Mouse (Mus musculus): ENCODE measurements around the gene Castor2.
A peak's percentile ranks its signal among the peaks of the same experiment; 100 is the strongest.

Gene Castor2

DNA sequence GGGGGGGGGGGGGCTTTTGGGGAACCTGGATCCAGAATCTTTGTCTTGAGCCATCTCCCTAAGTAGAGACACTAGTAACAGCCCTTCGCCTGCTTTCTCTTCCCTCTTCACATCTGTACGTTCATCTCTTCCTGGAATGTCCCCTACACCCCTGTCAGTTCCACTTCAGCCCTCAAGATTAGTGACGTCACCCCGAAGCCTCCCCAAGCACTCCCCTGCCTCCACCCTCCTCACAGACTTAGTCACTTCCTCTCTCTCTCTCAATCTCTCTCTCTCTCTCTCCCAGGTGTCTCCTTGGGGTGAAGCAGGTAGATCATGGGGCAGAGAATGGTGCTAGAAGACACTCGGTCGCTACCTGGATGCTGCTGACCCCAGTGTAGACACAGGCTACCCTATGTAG is 3.2 kb downstream of the Castor2 start:
- no peak for DNase-seq (ENCODE audit: low spot score)

DNA sequence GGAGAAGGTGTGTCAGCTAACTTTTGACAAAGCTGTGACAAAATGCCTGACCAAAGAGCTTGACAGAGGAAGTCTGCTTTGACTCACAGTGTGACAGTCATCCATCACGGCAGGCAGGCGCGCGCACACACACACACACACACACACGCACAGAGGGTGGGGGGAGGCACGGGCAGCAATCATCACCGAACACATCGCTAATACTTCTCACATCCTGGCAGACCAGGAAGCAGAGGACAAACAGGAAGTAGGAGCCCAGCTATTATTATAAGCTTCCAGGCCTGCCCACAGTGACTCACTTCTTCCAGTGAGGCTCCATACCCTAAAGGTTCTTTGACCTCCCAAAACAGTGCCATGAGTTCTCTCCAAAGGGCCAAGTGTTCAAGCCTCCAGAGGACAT is 6.3 kb downstream of the Castor2 start:
- DNase-seq (ENCODE audit: low spot score) = no peak

DNA sequence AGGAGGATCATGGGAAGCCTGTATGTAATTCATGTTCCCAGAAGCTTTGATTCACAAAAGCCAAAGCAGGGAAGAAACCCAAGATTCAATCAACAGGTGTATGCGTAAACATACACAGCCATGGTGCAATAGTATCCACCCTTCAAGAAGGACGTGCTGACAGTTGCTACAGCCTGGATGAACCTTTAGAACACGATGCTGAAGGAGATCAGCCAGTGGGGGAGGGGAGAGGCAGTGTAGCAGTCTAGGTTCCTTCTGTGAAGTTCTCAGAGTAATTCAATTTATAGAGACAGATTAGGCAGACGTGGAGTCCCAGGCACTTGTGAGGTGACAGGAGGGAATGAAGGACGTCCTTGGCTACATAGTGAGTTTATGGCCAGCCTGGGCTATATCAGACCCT is 15.5 kb downstream of the Castor2 start:
- no peak for DNase-seq (ENCODE audit: low spot score)

DNA sequence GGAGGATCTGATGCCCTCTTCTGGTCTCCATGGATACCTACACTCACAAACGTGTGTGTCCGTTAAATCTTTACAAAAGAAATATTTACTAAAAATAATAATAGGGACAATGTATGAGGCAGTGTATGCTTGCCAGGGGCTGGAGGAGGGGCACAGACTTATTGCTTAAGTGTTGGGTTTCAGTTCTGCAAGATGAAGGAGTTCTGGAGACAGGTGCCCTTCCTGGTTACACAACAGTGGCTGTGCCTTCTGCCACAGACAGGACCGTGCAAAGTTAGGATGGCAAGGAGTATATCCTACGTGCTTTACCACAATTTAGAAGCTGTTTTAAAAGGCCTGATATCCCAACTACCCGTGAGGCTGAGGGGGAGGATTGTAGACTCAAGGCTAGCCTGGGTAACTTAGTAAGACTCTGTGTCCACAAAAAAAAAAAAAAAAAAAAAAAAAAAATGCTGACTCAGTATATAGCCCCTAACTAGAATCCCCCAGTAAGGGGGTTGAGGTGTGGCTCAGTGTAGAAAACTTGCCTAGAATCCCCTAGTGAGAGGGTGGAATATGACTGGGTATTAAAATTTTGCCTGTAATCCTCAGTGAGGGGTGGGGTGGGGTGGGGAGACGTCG is 16.2 kb downstream of the Castor2 start:
- DNase-seq (ENCODE audit: low spot score) = no peak

DNA sequence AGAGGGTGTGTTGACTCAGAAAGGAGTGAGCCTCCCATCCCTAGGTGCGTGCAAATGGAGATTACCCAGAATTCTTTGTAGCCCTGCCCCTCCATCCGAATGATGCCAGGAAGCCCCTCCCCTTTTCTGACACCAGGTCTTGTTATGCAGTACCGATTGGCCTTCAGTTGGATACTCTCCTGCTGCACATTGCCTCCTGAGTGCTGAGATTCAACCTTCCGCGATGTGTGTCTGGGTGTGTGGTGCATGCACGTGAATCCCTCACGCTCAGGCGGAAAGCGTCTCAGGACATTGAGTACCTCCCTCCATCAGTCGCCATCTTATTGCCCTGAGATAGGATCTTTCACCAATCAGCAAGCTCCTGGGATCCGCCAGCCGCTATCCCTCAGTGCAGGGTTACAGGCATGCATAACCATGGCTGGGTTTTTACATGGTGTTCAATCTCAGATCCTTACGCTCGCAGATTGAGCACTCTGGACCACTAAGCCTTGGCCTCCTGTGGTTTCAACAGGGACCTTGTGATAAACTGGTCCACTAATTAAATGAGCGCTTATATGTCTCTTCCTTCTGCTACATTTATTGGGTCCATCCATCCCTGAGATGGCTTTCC is 19.4 kb downstream of the Castor2 start:
- DNase-seq (ENCODE audit: low spot score) = no peak

DNA sequence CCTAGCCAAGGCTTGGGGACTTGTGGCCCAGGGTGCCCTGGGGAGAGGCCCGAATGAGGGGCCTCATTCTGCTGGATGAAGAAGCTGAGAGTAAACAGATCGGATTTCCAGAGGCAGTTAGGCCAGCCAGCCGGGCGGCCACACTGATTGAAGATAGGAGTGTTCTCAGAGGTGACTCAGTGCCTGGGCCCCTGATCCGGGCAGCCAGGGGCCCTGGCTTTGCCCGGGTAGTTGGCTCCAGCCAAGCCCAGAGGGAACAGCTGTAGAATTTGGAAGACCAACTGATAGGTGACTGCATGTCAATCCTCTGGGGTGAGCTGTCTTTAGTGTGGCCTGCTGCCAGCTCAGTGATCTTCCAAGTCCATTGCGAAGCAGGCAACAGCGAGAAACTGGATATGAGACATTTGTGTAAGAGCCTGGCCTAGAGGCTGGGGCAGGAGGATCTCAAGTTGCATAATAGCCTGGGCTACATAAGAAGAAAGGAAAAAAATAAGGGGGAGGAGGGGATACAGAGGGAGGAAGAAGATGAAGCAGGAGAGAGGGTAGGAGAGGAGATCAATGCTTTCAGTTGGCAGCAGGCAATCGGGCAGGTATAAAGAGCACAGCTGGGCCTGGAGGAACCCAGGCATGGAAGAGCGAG is 20.1 kb downstream of the Castor2 start:
- DNase-seq (ENCODE audit: low spot score) = no peak

DNA sequence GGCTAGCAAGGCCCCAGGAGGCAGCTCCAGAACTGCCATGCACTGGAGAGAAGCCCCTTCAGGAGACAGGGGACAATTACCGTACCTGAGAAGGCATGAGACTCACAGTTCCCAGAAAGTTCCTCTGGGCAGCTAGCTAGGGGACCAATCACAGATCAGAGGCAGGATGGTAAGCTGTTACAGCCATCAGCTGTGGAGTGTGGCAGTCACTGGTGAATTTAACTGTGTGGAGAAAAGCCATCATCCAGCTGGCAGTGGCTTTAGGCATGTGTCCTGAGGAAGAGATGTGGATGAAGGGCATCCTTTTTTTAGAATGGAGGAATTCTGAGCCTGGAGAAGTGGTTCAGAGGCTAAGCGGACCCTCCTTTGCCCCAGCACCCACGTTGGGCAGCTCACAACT is 20.6 kb downstream of the Castor2 start:
- DNase-seq (ENCODE audit: low spot score) = no peak

DNA sequence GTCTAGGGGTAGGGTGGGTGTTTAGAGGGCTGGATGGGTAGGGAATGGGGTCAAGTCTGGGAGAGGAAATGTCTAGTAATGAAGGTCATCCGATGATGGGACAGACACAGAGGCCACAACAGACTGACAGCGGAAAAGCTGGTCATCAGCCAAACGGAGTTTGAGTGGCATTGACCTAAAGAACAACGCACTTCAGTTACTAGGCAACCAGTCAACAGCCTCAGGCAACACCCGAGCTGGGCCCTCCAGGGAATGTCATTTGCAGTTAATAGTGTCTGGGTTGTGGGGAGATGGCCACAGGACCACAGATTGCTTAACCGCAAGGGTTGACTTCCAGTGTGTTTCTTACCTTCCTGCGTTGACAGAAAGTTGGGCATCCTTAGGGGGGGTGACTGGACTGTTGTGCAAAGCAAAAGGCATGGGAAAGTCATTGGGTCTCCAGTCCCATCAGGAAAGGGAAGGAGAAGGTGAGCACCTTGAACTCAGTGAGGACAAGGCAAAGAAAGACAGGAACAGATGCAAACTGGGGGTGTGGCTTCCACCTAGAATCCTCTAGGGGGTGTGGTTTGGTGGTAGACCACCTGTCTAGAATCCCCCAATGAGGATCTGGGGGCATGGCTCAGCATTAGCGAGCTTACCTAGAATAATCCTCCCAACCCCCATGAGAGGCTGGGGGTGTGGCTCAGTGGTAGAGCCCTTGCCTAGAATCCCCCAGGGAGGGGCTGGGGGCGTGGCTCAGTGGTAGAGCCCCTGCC is 21.8 kb downstream of the Castor2 start:
- DNase-seq (ENCODE audit: low spot score) = no peak

DNA sequence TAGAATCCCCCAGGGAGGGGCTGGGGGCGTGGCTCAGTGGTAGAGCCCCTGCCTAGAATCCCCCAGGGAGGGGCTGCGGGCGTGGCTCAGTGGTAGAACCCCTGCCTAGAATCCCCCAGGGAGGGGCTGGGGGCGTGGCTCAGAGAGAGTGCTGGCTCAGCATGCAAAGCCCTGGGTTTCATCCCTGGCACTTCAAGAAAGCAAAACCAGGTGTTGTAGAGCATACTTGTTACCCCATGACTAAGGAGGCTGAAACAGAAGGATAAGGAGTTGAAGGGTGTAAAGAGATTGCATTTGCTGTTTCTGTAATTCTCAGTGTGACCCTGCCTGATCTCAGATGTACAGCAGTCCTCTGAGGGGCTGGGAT is 22.4 kb downstream of the Castor2 start:
- no peak for DNase-seq (ENCODE audit: low spot score)

DNA sequence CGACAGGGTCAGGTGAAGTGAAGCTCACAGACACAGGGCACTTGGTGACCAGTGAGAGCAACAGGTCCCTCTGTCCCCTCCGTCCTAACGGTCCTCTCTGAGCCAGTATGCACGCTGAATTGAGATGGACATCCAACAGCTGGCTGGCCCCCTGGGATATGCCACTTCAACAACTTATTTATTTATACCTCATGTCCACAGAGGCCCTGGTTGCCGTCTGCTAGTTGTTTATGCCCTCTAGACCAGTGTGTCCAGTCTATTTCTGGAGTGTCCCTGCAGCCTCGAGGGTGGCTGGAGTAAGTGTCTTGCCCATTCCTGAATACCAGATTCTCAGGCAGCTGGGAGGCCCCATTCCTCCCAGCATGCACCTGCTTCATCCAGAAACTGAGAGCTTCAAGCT is 24.3 kb downstream of the Castor2 start:
- no peak for DNase-seq (ENCODE audit: low spot score)

DNA sequence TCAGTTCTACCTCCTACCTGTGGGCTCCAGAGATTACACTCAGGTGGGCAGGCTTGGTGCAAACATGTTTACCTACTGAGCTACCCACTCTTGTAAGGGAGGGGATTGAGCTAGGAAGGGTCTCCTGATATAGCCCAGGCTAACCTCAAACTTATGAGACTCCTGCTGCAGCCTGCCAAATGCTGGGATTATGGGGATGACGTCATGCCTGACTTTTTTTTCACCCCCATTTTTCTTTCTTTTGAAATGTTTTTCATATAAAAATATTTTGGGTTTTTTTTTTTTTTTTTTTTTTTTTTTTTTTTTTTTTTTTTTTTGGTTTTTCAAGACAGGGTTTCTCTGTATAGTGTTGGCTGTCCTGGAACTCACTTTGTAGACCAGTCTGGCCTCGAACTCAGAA is 26.7 kb downstream of the Castor2 start:
- no peak for DNase-seq (ENCODE audit: low spot score)

DNA sequence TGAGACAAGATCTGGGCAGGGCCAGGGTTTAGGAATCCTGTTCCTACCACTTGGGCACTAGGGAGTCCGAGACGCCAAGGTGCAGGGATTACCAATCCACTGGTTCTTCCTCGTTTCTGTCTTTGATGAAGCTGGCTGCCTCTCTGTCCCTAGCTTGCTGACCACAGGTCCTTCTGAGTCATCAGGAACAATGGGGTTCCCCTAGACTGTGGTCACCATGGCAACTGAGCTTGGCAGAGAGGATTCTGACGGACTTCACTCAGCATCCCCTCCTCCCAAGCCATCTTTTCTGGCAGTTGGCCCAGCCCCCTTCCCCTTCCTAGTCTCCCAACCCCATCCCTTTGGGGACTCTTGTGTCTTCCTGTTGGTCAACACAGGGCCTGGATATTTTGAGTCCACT is 32.1 kb downstream of the Castor2 start:
- DNase-seq (ENCODE audit: low spot score) = no peak

DNA sequence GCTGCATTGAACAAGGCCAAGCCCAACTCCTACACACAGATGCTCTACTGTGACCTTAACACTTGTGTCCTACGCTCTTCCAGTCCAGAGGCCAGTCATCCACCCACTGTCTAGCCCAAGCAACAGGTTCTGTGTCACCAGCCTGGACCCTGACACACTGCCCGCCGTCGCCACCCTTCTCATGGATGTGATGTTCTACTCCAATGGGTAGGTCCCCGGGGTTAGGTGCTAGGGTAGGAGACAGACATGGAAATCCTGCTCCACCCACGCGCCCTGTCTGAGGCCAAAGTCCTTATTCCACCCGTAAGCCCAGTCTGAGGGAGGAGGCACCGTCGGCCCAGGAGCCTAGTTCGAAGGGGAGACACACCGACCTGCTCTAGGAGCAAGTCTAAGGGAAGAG is 36.5 kb downstream of the Castor2 start:
- no peak for DNase-seq (ENCODE audit: low spot score)

DNA sequence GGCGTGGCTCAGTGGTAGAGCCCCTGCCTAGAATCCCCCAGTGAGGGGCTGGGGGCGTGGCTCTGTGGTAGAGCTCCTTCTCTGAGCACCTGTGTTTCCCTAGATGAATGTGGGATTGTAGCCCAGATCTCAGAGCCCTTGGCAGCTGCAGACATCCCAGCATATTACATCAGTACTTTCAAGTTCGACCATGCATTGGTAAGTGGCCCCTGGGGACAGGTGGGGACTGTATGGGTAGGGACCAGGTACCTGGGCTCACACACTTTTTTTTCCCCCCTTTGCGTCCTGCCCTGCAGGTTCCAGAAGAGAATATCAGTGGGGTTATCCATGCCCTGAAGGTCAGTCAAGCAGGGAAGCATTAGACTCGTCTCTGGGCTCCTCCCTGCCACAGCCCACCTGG is 38.4 kb downstream of the Castor2 start:
- DNase-seq (ENCODE audit: low spot score) = no peak

DNA sequence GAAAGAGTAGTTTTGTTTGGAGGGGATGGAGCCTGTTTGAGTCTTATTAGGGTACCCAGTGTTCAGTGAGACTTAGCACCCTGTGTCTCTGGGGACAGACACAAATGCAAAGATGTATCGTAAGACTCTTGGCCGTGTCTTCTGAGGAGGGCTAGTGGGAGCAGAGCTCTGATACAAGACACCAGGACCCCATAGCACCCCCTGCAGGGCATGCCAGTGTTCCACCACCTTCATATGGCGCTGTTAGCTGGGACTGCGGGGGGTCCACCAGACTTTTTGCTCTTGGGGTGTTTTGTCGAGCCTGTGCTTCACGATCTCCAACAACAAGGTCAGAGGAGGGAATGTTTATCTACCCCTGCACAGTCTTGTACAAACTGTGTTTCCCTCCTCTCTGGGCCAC is 39.9 kb downstream of the Castor2 start:
- peak; percentile 36 for DNase-seq (ENCODE audit: low spot score)

DNA sequence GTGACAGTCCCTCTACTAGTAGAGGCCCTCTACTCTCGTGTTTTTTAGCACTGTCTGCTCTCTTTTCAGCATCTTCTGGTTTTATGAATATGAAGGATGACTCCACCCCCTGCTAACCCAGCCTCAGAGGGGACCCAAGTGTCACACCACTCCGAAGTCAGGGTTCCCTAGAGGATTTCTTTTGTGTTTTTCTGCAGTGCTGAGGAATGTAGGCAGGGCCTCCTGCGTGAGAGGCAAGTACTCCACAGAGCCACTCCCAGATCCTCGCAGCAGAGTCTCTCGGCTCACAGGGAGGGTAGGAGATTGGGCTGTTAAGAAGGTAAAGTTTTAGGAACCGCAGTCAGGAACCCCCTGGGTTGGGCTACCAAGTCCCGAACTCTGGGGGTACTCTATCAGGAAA is 41.7 kb downstream of the Castor2 start:
- DNase-seq (ENCODE audit: low spot score) = no peak

DNA sequence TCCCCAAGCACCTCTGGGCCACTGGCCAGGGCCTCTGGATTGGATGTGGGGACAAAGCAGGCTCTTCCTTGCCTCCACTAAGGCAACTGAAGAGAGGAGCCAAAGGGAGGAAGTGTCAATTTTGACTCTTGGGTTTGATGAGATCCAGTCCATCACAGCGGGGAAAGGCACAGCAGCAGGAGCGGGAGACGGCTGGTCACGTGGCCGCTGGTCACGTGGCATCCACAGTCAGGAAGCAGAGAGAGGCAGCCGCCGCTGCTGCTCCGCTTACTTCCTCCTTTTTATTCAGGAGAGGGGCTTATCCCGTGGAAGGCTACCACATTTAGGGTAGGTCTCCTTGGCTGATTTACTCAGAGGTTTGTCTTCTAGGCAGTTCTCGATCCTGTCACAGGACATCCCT is 42.9 kb downstream of the Castor2 start:
- no peak for DNase-seq (ENCODE audit: low spot score)

DNA sequence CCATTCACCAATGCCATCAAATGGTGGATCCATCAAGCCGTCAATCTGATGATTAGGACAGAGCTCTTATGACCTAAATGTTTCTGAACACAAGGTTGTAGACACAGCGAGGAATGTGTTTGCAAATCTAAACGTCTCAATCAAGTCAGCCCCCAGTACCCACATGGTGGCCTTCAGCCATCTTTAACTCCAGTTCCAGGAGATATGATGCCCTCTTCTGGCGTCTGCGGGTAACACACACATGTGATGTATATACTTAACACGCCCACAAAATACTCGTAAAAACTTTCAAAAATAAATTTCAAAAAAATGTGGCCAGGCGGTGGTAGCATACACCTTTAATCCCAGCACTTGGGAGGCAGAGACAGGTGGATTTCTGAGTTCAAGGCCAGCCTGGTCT is 45.5 kb downstream of the Castor2 start:
- no peak for DNase-seq (ENCODE audit: low spot score)

DNA sequence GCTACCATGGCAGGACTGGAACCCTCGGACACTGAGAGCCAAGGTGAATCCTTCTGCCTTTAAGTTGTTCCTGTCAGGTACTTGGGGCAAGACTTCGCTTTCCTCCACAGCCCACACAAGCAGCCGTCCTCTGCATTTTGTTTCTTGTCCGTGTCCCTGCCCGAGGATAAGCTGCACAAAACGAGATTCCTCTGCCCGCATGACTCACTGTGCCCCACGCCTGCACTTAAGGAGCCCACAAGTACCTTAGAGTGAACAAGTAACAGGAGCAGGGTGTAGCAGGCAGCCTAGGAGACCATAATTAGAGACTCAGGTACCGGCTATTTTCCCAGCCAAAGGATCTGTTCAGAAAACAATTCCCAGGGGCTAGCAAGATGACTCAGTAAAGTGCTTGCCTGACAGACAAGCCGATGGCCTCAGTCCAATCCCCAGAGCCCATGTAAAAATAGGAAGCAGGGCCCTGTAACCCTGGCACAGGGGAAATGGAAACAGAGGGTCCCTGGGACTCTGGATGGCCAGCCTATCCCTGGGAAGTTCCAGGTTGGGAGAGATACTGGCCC is 47.8 kb downstream of the Castor2 start:
- no peak for DNase-seq (ENCODE audit: low spot score)

DNA sequence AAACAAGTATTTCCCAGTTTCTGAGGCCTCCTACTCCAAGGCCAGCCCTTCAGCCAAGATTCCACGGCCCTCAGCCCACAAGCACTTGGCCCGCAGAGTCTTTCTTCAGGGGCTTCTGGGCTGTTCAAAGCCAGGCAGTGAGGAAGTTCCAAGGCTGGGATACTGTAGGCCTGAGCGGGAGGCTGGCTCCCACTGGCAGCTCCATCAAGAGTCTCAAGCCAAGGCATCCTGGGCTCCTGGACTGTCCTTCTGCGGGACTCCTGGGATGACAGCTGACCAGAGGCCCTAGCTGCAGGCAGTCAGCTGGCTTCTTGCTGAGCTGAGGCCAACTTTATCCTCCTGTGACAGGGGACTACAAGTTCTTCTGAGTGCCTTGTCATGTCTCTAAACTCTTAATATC is 48.6 kb downstream of the Castor2 start:
- no peak for DNase-seq (ENCODE audit: low spot score)

DNA sequence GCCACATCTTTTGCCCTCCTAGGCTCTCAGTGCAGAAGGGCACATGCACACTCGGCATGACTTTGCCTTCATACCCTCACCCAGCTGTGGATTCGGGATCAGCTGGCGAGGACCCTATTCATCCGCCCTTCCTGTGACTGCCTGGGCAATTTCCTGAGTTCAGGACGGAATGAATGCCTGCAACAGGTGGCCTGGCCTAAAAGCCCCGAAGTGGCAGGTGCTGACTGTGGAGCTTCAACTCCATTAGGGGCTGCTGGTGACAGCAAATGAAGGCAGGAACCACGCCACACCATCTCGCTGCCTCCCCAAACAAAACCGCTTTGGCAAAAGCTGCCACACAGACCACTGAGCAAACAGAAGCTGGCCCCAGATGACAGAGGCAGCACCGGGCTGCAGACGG is 52.4 kb downstream of the Castor2 start:
- DNase-seq (ENCODE audit: low spot score) = no peak

DNA sequence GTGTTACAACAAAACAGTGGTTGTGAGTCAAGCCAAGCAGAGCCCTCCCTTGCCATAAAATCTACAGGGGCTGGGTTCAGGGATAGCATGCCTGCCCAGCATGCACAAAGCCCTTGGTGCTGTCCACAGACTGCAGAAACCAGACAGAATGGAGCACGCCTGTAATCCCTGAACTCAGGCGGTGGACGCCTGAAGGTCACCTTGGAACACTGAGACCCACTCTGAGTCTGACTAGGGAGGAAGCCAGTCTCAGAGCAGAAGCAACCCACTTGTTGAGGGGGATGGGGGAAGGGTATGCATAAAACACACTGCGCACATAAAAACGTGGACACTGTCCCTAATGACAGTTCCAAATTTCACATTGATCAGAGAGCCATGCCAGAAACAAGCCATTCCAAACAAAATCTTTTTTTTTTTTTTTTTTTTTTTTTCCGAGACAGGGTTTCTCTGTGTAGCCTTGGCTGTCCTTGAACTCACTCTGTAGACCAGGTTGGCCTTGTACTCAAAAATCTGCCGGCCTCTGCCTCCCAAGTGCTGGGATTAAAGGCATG is 56.5 kb downstream of the Castor2 start:
- no peak for DNase-seq (ENCODE audit: low spot score)

DNA sequence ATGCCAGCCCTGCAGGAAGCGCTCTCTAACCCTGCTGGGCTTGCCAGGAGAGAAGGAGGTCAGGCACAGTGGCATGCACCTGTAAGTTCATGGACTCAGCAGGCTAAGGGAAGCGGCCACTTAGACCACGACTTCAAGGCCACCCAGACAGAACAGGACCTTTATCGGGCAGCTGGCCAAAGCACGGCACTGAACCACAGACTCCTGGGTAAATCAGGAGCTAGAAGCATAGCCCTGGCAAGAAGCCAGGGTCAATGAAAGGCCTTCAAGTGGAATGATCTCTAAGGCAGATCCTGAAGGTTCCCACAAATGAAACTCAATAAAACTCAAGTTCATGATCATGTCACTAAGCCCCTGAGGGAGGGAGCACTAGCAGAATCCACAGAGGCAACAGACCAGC is 65.2 kb downstream of the Castor2 start:
- DNase-seq (ENCODE audit: low spot score) = peak; percentile 66
